Mouse (Mus musculus) inflammation-experienced regulatory T-cells, adult 6 months (primary cell): ENCODE measurements around the gene Cd300a. TPM values are rescaled to one million over a fixed set of nuclear protein-coding genes. Genes with fewer than 3 reads are reported as not detected.
"Not testable (repeated sequence)": the region's sequence is repeated elsewhere in the genome, so short reads cannot be mapped to it uniquely, and the experiment has no call there.

Experiments
- ATAC-seq: one replicate; pipeline ENCODE4 v1.8.0; 2017
- polyA plus RNA-seq, 3 experiments: library from polyadenylated mRNA; unstranded; fragments of 100-300 nt; shearing (Covaris generic); gene quantifications; one replicate each; pipeline ENCODE4 v1.2.1; 2017

The Cd300a gene
- polyA plus RNA-seq, 3 experiments from 2014 or later = 0.12 to 0.75 (median 0.27) TPM

DNA sequence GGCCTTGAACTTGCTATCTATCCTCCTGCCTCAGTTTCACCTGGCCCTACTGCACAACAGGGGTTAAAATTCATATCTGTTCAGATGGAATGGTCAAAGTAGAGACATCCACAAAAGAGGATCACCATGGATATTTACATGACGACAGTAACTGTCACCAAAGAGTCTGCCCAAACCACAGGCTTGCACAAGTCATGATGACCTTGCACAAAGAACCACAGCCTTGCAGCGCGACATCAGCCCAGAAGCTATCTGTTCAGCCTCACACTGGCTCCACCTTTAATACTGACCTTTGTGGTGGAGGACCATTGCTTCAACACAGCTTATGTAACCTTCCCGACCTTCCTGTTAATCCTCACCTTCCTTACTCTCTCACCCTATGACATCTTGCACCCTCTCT lies 17.7 kb downstream of the Cd300a start:
- no peak for ATAC-seq

DNA sequence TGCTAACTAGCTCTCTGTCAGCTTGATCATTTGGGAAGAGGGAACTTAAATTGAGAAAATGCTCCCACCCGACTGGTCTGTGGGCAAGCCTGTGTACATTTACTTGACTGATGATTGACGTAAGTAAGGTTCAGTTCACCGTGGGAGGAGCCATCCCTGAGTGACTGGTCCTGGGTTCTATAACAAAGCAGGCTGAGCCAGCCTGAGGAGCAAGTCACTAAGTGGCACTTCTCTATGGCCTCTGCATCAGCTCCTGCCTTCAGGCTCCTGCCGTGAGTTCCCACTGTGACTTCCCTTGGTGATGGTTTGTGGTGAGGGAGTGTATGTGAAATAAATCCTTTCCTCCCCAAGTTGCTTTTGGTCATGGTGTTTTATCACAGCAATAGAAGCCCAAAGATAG lies 18.2 kb downstream of the Cd300a start:
- no peak for ATAC-seq

DNA sequence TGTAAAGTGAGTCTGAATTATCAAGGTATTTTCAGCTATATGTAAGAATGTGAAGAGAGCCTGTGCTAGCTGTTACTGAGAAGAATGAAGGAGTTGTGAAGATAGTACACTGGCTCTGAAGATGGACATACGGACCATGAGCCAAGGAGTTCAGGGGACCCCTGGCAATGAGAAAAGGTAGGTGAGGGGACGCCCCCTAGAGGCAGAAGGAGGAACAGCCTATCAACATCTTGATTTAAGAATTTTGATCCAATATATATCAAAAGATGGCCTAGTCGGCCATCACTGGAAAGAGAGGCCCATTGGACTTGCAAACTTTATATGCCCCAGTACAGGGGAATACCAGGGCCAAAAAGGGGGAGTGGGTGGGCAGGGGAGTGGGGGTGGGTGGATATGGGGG lies 19.7 kb downstream of the Cd300a start:
- ATAC-seq = not testable (repeated sequence)

DNA sequence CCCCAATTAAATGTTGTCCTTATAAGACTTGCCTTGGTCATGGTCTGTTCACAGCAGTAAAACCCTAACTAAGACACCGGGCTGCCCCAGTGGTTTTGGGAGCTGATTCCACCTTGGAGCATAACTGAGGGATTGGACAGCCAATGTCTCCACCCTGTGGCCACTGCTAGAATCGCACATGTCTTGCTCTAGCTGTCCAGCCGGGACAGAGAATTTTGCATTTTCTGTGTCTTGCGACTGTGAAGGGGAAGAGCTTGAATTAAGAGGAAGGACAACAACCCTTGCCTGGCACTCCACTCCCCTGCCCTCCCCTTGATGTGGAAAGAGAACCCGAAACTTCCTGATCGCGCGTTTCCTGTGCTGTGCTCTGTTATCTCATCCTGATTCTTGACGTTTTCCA lies 23.0 kb downstream of the Cd300a start:
- ATAC-seq = no peak

DNA sequence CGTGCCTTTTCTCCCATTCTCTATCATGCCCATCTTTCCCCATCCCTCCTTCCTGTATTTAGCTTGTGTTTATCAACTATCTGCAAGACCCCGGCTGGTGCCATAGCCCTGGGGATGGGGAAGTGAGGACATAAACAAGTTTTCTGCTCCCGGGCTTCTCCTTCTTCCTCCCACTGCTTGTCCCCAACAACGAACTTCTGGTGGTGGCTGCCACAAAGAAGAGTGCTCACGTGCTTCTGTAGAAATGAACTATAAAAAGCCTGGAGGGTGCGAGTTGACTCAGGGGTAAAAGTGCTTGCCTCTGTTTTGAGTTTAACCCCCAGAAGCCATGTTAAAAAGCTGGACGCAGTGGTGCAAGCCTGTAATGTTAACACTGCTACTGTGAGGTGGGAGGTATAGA lies 25.1 kb downstream of the Cd300a start:
- no peak for ATAC-seq

DNA sequence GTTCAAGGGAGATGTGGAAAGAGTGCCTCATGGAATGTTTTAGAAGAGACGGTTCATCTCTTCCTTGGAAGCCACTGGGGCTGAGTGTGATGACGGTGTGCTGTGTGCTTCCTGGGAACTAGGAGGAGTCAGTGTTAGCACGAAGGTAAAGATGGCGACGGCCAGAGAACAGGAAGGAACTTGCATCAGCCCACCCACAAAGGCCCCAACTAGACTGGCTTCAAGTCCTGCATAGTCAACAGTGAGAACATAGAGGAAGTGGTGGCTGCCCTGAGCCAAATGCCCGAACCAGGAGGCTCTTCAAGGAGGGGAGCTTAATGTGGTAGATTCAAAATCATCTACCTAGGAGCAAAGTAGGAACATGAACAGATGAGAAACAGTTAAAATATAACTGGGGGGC lies 27.3 kb downstream of the Cd300a start:
- no peak for ATAC-seq

DNA sequence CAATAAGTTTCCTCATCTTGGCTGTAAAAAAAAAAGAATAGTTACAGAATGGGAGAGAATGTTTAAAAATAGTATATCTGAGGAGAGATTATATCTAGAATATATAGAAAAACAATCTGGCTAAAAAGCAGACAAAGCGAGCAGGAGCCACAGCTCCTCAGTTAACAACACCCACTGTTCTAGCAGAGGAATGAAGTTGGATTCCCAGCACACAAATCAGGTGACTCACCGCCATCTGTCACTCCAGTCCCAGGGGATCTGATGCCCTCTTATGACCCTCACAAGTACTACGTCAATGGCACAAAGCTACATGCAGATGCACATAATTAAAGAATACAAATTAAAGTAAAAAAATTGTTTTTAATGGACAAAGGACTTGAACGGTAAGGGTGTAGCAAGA lies 32.6 kb downstream of the Cd300a start:
- no peak for ATAC-seq

DNA sequence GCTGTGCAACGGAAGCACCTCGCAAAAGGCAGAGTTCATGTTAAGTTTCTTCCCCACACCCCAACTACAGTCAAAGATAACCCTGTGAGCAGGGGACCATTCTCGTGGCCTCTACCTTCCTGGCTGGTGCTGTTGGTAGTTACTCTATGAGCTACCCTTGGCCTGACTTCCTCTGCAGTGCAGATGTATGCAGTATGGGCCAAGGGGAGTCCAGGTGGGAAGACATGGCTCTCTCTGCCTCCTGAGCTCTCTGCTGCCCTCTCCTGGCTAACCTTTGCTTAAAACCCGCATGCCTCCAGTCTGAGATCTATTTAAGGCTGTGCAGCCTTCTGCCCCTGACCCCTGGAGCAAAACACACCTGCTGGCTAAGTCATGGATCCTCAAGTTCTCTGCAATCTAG lies 34.1 kb downstream of the Cd300a start:
- no peak for ATAC-seq

DNA sequence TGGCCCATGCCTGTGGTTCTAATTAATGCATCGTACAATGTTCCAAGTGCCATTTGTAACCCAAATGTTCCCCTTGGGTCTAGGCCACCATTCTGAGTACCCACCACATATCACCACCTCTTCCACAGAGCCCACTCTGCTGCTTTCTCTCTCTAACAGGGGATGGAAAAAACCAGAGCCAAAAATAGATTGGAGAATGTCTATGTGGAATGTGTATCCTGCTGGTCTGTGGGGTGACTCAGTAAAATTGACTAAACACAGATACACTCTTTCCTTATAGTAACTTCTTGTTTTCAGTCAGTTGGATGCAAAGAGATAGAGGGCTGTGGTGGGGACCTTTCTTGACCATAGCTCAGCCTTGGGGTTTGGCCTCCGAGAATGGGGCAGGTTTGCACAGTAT lies 39.7 kb downstream of the Cd300a start:
- ATAC-seq = no peak

DNA sequence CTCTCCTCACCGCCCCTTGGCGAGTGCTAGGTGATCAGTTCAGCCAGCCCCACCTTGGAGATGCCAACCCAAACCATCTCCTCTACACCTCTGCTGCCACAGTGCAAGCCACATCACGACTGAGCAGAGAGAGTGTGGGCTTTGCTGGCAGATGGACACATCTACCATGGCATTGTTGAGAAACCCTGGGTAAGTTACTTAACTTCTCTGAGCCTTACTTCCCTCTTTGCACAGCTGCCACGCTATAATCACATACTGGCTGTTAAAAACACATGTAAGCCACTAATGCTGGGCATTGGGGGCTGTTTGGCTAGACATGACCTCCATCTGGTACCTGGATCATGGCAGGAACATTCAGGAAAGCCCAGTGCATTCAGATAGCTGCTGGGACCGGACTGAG lies 41.2 kb downstream of the Cd300a start:
- no peak for ATAC-seq

DNA sequence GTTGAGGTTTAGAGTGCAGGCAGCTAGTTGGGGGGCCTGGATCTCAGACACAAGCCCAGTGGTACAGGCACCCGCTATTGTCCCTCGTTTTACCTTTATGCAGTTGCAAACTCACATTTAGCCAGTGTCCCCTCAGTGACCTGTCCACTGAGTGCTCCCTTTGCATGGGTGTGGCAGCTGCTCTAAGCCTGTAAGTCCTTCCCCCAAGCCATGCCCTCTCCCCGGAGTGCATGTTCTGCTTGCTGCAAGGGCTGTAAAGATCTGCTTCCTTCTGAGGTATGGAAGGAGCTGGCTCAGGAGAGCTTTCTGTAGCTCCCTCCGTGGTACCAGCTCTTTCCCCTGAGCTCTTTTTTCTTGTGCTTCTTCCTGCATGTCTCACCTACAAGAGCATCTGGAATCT lies 43.8 kb downstream of the Cd300a start:
- no peak for ATAC-seq

DNA sequence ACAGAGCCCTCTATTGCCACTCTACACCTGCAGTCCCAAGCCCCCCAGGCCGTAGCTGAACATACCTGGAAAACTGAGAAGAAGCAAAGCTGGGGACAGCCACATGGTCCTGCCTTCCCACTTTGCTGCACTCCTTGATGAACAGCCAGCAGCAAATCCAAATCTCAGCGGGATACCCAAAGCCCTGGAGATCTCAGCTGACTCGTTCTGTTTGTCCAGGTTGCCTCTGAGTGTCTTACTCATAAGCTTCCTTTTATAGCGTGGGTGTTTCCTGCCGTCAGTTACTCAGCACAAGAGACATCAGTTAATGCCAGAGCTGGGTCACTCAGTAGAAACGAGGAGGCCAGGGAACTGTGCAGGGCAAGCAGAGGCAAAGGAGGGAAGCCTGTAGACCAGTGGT lies 44.3 kb downstream of the Cd300a start, which contains the start of gene Cd300lb:
Gene Cd300lb (minus strand): TSS at position 243 of the 400 bp plus-strand sequence.
- no peak for ATAC-seq

Other genes with a start within 250 kb of the Cd300a start
- 1,000 to 10,000 TPM in 2 of 3 experiments, 100 to 1,000 TPM in 1; 884 to 1,360 (median 1,230) TPM for gene Rpl38, start 221.5 kb upstream of the Cd300a start, polyA plus RNA-seq
- gene Ttyh2, start 214.6 kb upstream of the Cd300a start, polyA plus RNA-seq = 1 to 10 TPM; 2.4 to 3.6 (median 3.4) TPM
- not detected for gene Dnaic2, start 162.6 kb upstream of the Cd300a start, polyA plus RNA-seq
- under 1 TPM in 1 of 3 experiments, not detected in 2; 0.33 TPM for gene Kif19a, start 124.7 kb upstream of the Cd300a start, polyA plus RNA-seq
- not detected for gene Btbd17, start 94.1 kb upstream of the Cd300a start, polyA plus RNA-seq
- gene Gpr142, start 91.1 kb upstream of the Cd300a start, polyA plus RNA-seq = not detected
- not detected for gene Gprc5c, start 38.9 kb upstream of the Cd300a start, polyA plus RNA-seq
- not detected for gene Cd300lb, start 44.3 kb downstream of the Cd300a start, polyA plus RNA-seq
- not detected for gene Cd300c, start 79.1 kb downstream of the Cd300a start, polyA plus RNA-seq
- under 1 TPM in 1 of 3 experiments, not detected in 2; 0.36 TPM for gene Cd300ld, start 99.9 kb downstream of the Cd300a start, polyA plus RNA-seq
- 1 to 10 TPM in 1 of 3 experiments, not detected in 2; 1.4 TPM for gene Cd300c2, start 111.8 kb downstream of the Cd300a start, polyA plus RNA-seq
- not detected for gene Cd300ld2, start 126.2 kb downstream of the Cd300a start, polyA plus RNA-seq
- gene Cd300ld4, start 137.0 kb downstream of the Cd300a start, polyA plus RNA-seq = not detected
- not detected for gene Cd300ld5, start 147.7 kb downstream of the Cd300a start, polyA plus RNA-seq
- gene Cd300ld3, start 158.4 kb downstream of the Cd300a start, polyA plus RNA-seq = not detected
- gene Cd300e, start 172.1 kb downstream of the Cd300a start, polyA plus RNA-seq = under 1 TPM in 1 of 3 experiments, not detected in 2; 0.34 TPM
- 100 to 1,000 TPM; 106 to 231 (median 206) TPM for gene Rab37, start 201.4 kb downstream of the Cd300a start, polyA plus RNA-seq
- 1 to 10 TPM; 1.4 to 1.6 (median 1.5) TPM for gene Cd300lf, start 244.0 kb downstream of the Cd300a start, polyA plus RNA-seq